Mouse (Mus musculus) heart, embryonic 10.5 days (tissue): ENCODE data around the gene Asrgl1. TPM values are rescaled to one million over a fixed set of nuclear protein-coding genes. Genes with fewer than 3 reads are reported as not detected.

Experiments
- DNase-seq: peaks from one replicate; pipeline ENCODE4 v3.0.0-alpha.2; 2017; ENCODE audit warnings: low spot score
- H3K27ac ChIP-seq: fragments of 300-500 bp; sonication (generic); 2 replicates; pipeline ENCODE4 v1.5.1; 2016; ENCODE audit warnings: mild to moderate bottlenecking
- H3K27me3 ChIP-seq: fragments of 300-500 bp; sonication (generic); 2 replicates; pipeline ENCODE4 v1.6.1; 2016; ENCODE audit warnings: mild to moderate bottlenecking; ENCODE audit not compliant: poor library complexity, insufficient read depth, severe bottlenecking
- H3K36me3 ChIP-seq: fragments of 300-500 bp; sonication (generic); 2 replicates; pipeline ENCODE4 v1.6.1; 2016; ENCODE audit warnings: mild to moderate bottlenecking, moderate library complexity
- H3K4me1 ChIP-seq: fragments of 300-500 bp; sonication (generic); 2 replicates; pipeline ENCODE4 v1.6.1; 2016; ENCODE audit warnings: mild to moderate bottlenecking
- H3K4me3 ChIP-seq: fragments of 300-500 bp; sonication (generic); 2 replicates; pipeline ENCODE4 v1.5.1; 2016; ENCODE audit warnings: mild to moderate bottlenecking, moderate library complexity
- H3K9me3 ChIP-seq: fragments of 300-500 bp; sonication (generic); 2 replicates; pipeline ENCODE4 v1.6.1; 2016; ENCODE audit warnings: mild to moderate bottlenecking, moderate library complexity
- WGBS: fragments of 180-500 bp; shearing (Covaris S2); methylation state at CpG from one replicate; pipeline ENCODE4 v1.1.7; 2016; 5-methylcytosine and 5-hydroxymethylcytosine counted together
- polyA plus RNA-seq: library from polyadenylated mRNA; unstranded; fragments of >200 nt; fragmentation: Nextera tagmentation; extraction: Ambion mirVana; gene quantifications from 2 replicates; pipeline ENCODE4 v1.2.1, GENCODE M21; 2016

The Asrgl1 gene
- polyA plus RNA-seq, 1 experiment from 2014 or later: 14.4 TPM

GRCm38 (mm10) chr19:9076035-9076434, 59.4 kb downstream of the Asrgl1 start:
- H3K9me3 ChIP-seq: no peaks in the 10 kb centered on the region
- H3K27ac ChIP-seq: no peak overlapping the region
- 92% methylated on average over 3 of the region's 3 CpGs for WGBS
- no peaks in the 10 kb centered on the region for H3K36me3 ChIP-seq
- DNase-seq: no peak
- peaks cover 30% of the 10 kb centered on the region for H3K4me1 ChIP-seq
- no peaks in the 10 kb centered on the region for H3K27me3 ChIP-seq
- no peak overlapping the region for H3K4me3 ChIP-seq

- Histone ChIP-seq H3K36me3 (no peaks in the 10 kb centered on the region), H3K27ac (no peak overlapping the region), H3K9me3 (no peaks in the 10 kb centered on the region), H3K27me3 (no peaks in the 10 kb centered on the region), H3K4me3 (no peak overlapping the region), H3K4me1 (peaks cover 35% of the 10 kb centered on the region)
- 76% methylated on average over 2 of the region's 2 CpGs for WGBS
- DNase-seq: no peak
These were observed 59.9 kb downstream of the Asrgl1 start for GRCm38 (mm10) chr19:9075558-9075957.

GRCm38 (mm10) chr19:9074424-9074823, 61.0 kb downstream of the Asrgl1 start:
- Histone ChIP-seq H3K27ac (peak overlapping the region; percentile 60), H3K4me3 (no peak overlapping the region), H3K36me3 (no peaks in the 10 kb centered on the region), H3K4me1 (peaks cover 37% of the 10 kb centered on the region), H3K9me3 (no peaks in the 10 kb centered on the region), H3K27me3 (no peaks in the 10 kb centered on the region)
- 71% methylated on average over 4 of the region's 4 CpGs for WGBS
- no peak for DNase-seq

- H3K27ac ChIP-seq: peak overlapping the region; percentile 60
- no peak for DNase-seq
- peaks cover 36% of the 10 kb centered on the region for H3K4me1 ChIP-seq
- H3K4me3 ChIP-seq: no peak overlapping the region
- H3K9me3 ChIP-seq: no peaks in the 10 kb centered on the region
- H3K36me3 ChIP-seq: no peaks in the 10 kb centered on the region
- 53% methylated on average over 12 of the region's 12 CpGs for whole genome bisulfite sequencing
- no peaks in the 10 kb centered on the region for H3K27me3 ChIP-seq
These were observed 61.5 kb downstream of the Asrgl1 start for GRCm38 (mm10) chr19:9073776-9074411.

- H3K9me3 ChIP-seq: no peaks in the 10 kb centered on the region
- WGBS: 51% methylated on average over 2 of the region's 2 CpGs
- no peaks in the 10 kb centered on the region for H3K27me3 ChIP-seq
- H3K27ac ChIP-seq: peak overlapping the region; percentile 43; the same call in 1 of the 2 replicates
- DNase-seq: no peak
- H3K36me3 ChIP-seq: no peaks in the 10 kb centered on the region
- peaks cover 36% of the 10 kb centered on the region for H3K4me1 ChIP-seq
- H3K4me3 ChIP-seq: no peak overlapping the region
These were observed 63.3 kb downstream of the Asrgl1 start for GRCm38 (mm10) chr19:9072157-9072530.

- Histone ChIP-seq H3K4me1 (peaks cover 36% of the 10 kb centered on the region), H3K9me3 (no peaks in the 10 kb centered on the region), H3K36me3 (no peaks in the 10 kb centered on the region), H3K27me3 (no peaks in the 10 kb centered on the region), H3K4me3 (no peak overlapping the region), H3K27ac (peak overlapping the region; percentile 43)
- no peak for DNase-seq
- 60% methylated on average over 7 of the region's 7 CpGs for WGBS
These were observed 63.8 kb downstream of the Asrgl1 start for GRCm38 (mm10) chr19:9071456-9072156.

- no peak for DNase-seq
- H3K27me3 ChIP-seq: no peaks in the 10 kb centered on the region
- H3K27ac ChIP-seq: no peak overlapping the region
- WGBS: 71% methylated on average over 2 of the region's 2 CpGs
- no peaks in the 10 kb centered on the region for H3K9me3 ChIP-seq
- peaks cover 36% of the 10 kb centered on the region for H3K4me1 ChIP-seq
- H3K4me3 ChIP-seq: no peak overlapping the region
- H3K36me3 ChIP-seq: no peaks in the 10 kb centered on the region
These were observed 65.1 kb downstream of the Asrgl1 start for GRCm38 (mm10) chr19:9070316-9070715.

- no peaks in the 10 kb centered on the region for H3K27me3 ChIP-seq
- 70% methylated on average over 8 of the region's 8 CpGs for WGBS
- no peaks in the 10 kb centered on the region for H3K36me3 ChIP-seq
- H3K9me3 ChIP-seq: no peaks in the 10 kb centered on the region
- H3K4me3 ChIP-seq: no peak overlapping the region
- no peak overlapping the region for H3K27ac ChIP-seq
- H3K4me1 ChIP-seq: peaks cover 36% of the 10 kb centered on the region
- DNase-seq: no peak
These were observed 65.6 kb downstream of the Asrgl1 start for GRCm38 (mm10) chr19:9069687-9070307.

- WGBS: 70% methylated on average over 5 of the region's 5 CpGs
- H3K4me3 ChIP-seq: no peak overlapping the region
- DNase-seq: no peak
- peaks cover 23% of the 10 kb centered on the region for H3K4me1 ChIP-seq
- H3K27me3 ChIP-seq: no peaks in the 10 kb centered on the region
- no peaks in the 10 kb centered on the region for H3K36me3 ChIP-seq
- no peak overlapping the region for H3K27ac ChIP-seq
- H3K9me3 ChIP-seq: no peaks in the 10 kb centered on the region
These were observed 68.1 kb downstream of the Asrgl1 start for GRCm38 (mm10) chr19:9067292-9067691.

- Histone ChIP-seq H3K4me3 (no peak overlapping the region), H3K4me1 (peaks cover 18% of the 10 kb centered on the region), H3K27ac (no peak overlapping the region), H3K36me3 (no peaks in the 10 kb centered on the region), H3K27me3 (no peaks in the 10 kb centered on the region), H3K9me3 (no peaks in the 10 kb centered on the region)
- WGBS: 63% methylated on average over 9 of the region's 9 CpGs
- DNase-seq: no peak
These were observed 69.5 kb downstream of the Asrgl1 start for GRCm38 (mm10) chr19:9065621-9066561.

GRCm38 (mm10) chr19:9063831-9064230, 71.6 kb downstream of the Asrgl1 start:
- WGBS: 86% methylated on average over 3 of the region's 3 CpGs
- H3K36me3 ChIP-seq: no peaks in the 10 kb centered on the region
- no peak for DNase-seq
- peaks cover 6% of the 10 kb centered on the region; the same call in 1 of the 2 replicates for H3K4me1 ChIP-seq
- no peak overlapping the region for H3K27ac ChIP-seq
- H3K4me3 ChIP-seq: no peak overlapping the region
- no peaks in the 10 kb centered on the region for H3K27me3 ChIP-seq
- H3K9me3 ChIP-seq: no peaks in the 10 kb centered on the region

- Histone ChIP-seq H3K36me3 (no peaks in the 10 kb centered on the region), H3K4me3 (no peak overlapping the region), H3K27me3 (no peaks in the 10 kb centered on the region), H3K27ac (no peak overlapping the region), H3K9me3 (no peaks in the 10 kb centered on the region), H3K4me1 (peaks cover 6% of the 10 kb centered on the region; the same call in 1 of the 2 replicates)
- DNase-seq: no peak
- WGBS: 79% methylated on average over 2 of the region's 2 CpGs
These were observed 72.6 kb downstream of the Asrgl1 start for GRCm38 (mm10) chr19:9062822-9063221.
